Mouse (Mus musculus) C2C12 (cell line): ENCODE results near the gene Eya4. TPM values are rescaled to one million over a fixed set of nuclear protein-coding genes. Genes with fewer than 3 reads are reported as not detected.

Experiments used
- H3K27me3 ChIP-seq: one replicate; pipeline ENCODE4 v1.6.1; 2011; ENCODE audit not compliant: control insufficient read depth, insufficient read depth, insufficient read length
- H3K36me3 ChIP-seq: one replicate; pipeline ENCODE4 v1.6.1; 2011; ENCODE audit not compliant: control insufficient read depth, insufficient read depth
- H3K4me3 ChIP-seq: one replicate; pipeline ENCODE4 v1.5.1; 2011; ENCODE audit warnings: mild to moderate bottlenecking, control low read depth; ENCODE audit not compliant: poor library complexity, insufficient read depth, severe bottlenecking
- H3K79me2 ChIP-seq: one replicate; pipeline ENCODE4 v1.6.1; 2011; ENCODE audit not compliant: control insufficient read depth, insufficient read depth
- H3K79me3 ChIP-seq: one replicate; pipeline ENCODE4 v1.6.1; 2011; ENCODE audit warnings: low read depth, control low read depth
- H3ac ChIP-seq: one replicate; pipeline ENCODE3; 2011; ENCODE audit warnings: low read depth; ENCODE audit not compliant: control insufficient read depth, insufficient read length
- CEBPB ChIP-seq: IDR thresholded peaks from one replicate; pipeline ENCODE4 v1.6.1; 2011; ENCODE audit warnings: low read depth, mild to moderate bottlenecking, control low read depth, moderate library complexity
- CTCF ChIP-seq: IDR thresholded peaks from one replicate; pipeline ENCODE4 v1.5.1; 2011; ENCODE audit not compliant: control insufficient read depth, insufficient read depth, insufficient read length
- FOSL1 ChIP-seq: IDR thresholded peaks from one replicate; pipeline ENCODE4 v1.8.0; 2011; ENCODE audit warnings: mild to moderate bottlenecking, low read length; ENCODE audit not compliant: poor library complexity, insufficient read depth, severe bottlenecking
- MAX ChIP-seq: IDR thresholded peaks from one replicate; pipeline ENCODE4 v1.6.1; 2011; ENCODE audit warnings: mild to moderate bottlenecking, control low read depth
- MYOD1 ChIP-seq: IDR thresholded peaks from one replicate; pipeline ENCODE4 v1.6.1; 2011; ENCODE audit warnings: low read depth; ENCODE audit not compliant: control insufficient read depth, insufficient read length
- MYOG ChIP-seq: IDR thresholded peaks from one replicate; pipeline ENCODE4 v1.6.1; 2011; ENCODE audit not compliant: control insufficient read depth, insufficient read length; ENCODE audit errors: extremely low read depth
- USF1 ChIP-seq: IDR thresholded peaks from one replicate; pipeline ENCODE4 v1.6.1; 2011; ENCODE audit warnings: low read depth, mild to moderate bottlenecking, control low read depth, moderate library complexity
- polyA plus RNA-seq: library from polyadenylated mRNA; unstranded; fragments of >200 nt; fragmentation: generic; extraction: Trizol; gene quantifications from one replicate; pipeline ENCODE4 v1.2.1, GENCODE M21; 2012; ENCODE audit warnings: missing spikeins

The Eya4 gene
- polyA plus RNA-seq, 1 experiment, result 6.2 TPM

GRCm38 (mm10) chr10:23076691-23077385 lies 273.7 kb downstream of the Eya4 start:
- Histone ChIP-seq H3K79me3 (no peaks in the 10 kb centered on the region), H3K27me3 (no peaks in the 10 kb centered on the region), H3K4me3 (peak overlapping the region; percentile 19), H3ac (peak overlapping the region; percentile 30), H3K36me3 (no peaks in the 10 kb centered on the region), H3K79me2 (no peaks in the 10 kb centered on the region)
- TF ChIP-seq CEBPB, result peak; percentile 34
- no peak for TF ChIP-seq FOSL1
- TF ChIP-seq USF1, result no peak
- no peak for TF ChIP-seq MAX

DNA sequence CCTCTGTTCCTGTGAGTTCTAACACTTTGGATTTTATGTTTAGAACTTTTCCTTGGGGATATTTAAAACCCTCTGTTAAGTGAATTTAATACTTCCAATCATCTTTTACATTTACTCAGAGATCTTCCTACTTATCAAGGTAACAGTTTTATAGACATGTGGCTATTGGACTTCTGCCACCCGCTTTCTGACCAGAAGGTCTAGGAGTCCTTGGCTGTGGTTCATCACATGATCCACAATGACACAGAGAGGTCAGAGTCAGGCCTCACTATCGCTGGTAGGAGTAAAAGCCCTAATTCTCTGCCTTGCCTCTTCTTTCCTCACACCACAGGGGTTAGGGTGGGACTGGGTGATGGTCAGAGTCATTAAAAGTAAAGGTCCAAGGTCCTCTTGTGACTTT lies 277.2 kb downstream of the Eya4 start:
- H3K79me2 ChIP-seq, result no peaks in the 10 kb centered on the region
- no peaks in the 10 kb centered on the region for H3K27me3 ChIP-seq
- no peaks in the 10 kb centered on the region for H3K79me3 ChIP-seq
- H3ac ChIP-seq, result no peak overlapping the region
- TF ChIP-seq MYOG, result no peak
- no peak for TF ChIP-seq CEBPB
- TF ChIP-seq USF1, result no peak
- no peak for TF ChIP-seq MYOD1
- no peak for TF ChIP-seq CTCF
- TF ChIP-seq MAX, result no peak
- no peak for TF ChIP-seq FOSL1
- no peaks in the 10 kb centered on the region for H3K36me3 ChIP-seq
- H3K4me3 ChIP-seq, result no peak overlapping the region

DNA sequence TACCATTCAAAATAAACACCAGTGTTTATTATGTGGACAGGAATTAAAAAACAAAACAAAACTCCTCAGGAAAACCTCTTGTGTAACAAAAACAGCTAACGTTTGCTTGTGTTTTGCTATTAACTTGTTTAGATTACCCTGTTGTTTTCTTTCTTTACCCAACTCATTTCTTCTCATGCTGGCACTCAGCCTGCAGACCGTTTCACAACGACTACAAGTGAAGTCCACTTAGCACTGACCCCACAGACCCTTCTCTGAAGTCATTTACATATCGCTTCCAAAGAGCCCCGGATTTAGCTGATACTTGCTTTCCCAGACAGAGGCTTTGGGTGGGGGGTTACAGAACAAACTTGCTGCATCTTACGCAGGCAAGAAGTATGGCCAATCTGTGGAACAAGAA lies 286.9 kb downstream of the Eya4 start:
- H3ac ChIP-seq, result no peak overlapping the region
- no peak overlapping the region for H3K4me3 ChIP-seq
- no peaks in the 10 kb centered on the region for H3K79me3 ChIP-seq
- no peaks in the 10 kb centered on the region for H3K36me3 ChIP-seq
- TF ChIP-seq FOSL1 (no peak), MYOG (no peak), CTCF (no peak), MYOD1 (no peak), CEBPB (no peak), MAX (no peak), USF1 (no peak)
- no peaks in the 10 kb centered on the region for H3K27me3 ChIP-seq
- H3K79me2 ChIP-seq, result no peaks in the 10 kb centered on the region

DNA sequence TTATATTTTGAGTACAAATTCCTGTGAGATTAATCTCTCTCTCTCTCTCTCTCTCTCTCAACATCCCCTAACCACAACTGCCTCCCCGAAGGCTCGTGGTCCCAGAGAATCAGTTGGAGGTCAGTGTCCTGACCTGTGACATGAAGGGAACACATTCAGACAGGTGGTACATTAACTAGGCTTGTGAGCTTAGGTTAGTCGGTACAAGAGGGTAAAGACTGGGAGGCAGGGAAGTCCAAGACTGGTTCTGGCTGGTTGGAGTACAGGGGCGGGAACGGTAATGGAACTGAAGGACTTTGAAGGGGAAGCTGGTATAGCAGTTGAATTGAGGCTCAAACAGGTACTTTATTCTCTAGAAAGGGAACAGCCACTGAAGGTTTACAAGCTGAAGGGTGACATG lies 287.9 kb downstream of the Eya4 start:
- H3K79me3 ChIP-seq, result no peaks in the 10 kb centered on the region
- H3K4me3 ChIP-seq, result no peak overlapping the region
- no peaks in the 10 kb centered on the region for H3K79me2 ChIP-seq
- H3K36me3 ChIP-seq, result no peaks in the 10 kb centered on the region
- H3K27me3 ChIP-seq, result no peaks in the 10 kb centered on the region
- no peak overlapping the region for H3ac ChIP-seq
- TF ChIP-seq MYOD1, result peak; percentile 74
- TF ChIP-seq FOSL1, result no peak

DNA sequence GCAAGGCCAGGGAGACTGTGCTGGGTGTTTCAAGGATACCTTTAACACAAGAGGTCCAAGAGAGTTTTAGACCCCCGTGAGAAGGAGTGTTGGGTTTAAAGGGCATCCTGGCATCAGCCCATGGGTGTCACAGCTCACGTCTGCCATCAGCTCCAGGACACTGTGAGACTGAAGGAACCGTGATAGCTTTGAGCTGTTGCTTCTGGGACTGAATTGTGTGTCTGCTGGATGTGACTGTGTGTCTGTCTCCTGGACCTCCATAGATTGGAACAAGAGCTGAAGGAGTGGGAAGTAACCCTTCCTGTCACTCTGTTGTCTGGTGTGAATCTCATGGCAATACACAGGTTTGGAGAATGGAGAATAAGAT lies 289.9 kb downstream of the Eya4 start:
- TF ChIP-seq MAX (no peak), MYOG (no peak), USF1 (no peak), FOSL1 (no peak), CEBPB (no peak)

DNA sequence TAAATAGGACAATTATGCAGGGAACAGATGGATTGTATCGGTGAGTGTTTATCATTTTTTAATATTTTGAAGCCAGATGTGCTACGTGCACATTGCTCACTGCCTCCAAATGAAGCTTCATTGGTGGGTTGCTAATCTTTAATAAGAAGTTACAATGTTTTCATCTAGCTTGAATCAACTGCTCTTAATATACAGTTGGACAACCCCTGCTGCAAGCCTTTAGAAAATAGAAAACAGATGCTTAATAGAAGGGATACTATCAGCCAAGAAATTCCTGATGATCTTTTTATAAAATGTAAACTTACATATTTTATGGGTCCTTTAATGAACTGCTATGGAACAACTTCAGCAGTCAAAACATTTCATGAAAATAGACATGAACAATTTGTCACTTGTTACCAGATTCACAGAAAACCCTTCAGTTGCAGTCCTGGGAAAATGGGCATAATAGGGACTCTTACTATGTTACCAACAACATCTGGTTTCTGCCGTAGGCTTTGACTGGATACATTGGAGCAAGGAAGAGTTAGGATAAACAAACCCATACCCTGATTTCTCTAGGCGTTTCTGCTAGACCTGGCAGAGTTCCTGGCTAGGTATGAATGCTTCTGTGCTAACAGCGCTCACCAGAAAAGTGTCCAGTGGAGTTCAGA lies 290.4 kb downstream of the Eya4 start:
- Histone ChIP-seq H3K36me3 (no peaks in the 10 kb centered on the region), H3K79me2 (no peaks in the 10 kb centered on the region), H3K4me3 (no peak overlapping the region), H3K27me3 (no peaks in the 10 kb centered on the region), H3ac (no peak overlapping the region), H3K79me3 (no peaks in the 10 kb centered on the region)
- TF ChIP-seq CEBPB (no peak), MAX (no peak), CTCF (no peak)

More for the DNA sequence above, 289.9 kb downstream of the Eya4 start:
- Histone ChIP-seq H3K27me3 (no peaks in the 10 kb centered on the region), H3K79me3 (no peaks in the 10 kb centered on the region), H3K36me3 (no peaks in the 10 kb centered on the region), H3K79me2 (no peaks in the 10 kb centered on the region), H3ac (no peak overlapping the region), H3K4me3 (no peak overlapping the region)
